Mouse (Mus musculus) layer of hippocampus, adult 6 months (tissue): ENCODE measurements around the gene Stat5b. TPM values are rescaled to one million over a fixed set of nuclear protein-coding genes. Genes with fewer than 3 reads are reported as not detected.

Experiments used
- long read RNA-seq, 2 experiments: library from polyadenylated mRNA; unstranded; transcript quantifications; one replicate each; pipeline ENCODE4 v2.0.0; 2019 to 2020
- polyA plus RNA-seq: library from polyadenylated mRNA; unstranded; fragments of <200 nt; fragmentation: Nextera tagmentation; gene quantifications from 2 replicates; pipeline ENCODE4 v1.2.3, GENCODE M21; 2021

Gene Stat5b
- 3.4 and 3.5 TPM in 2 replicates for polyA plus RNA-seq
- long read RNA-seq, experiment 1, full-length matches to known transcripts = 1 of 4 reads
- long read RNA-seq, experiment 1, partial matches to known transcripts = 0 of 4 reads
- long read RNA-seq, experiment 1, other reads (novel, unspliced or antisense) = 3 of 4 reads
- long read RNA-seq, experiment 2, full-length matches to known transcripts = 20 of 34 reads
- long read RNA-seq, experiment 2, partial matches to known transcripts = 3 of 34 reads
- long read RNA-seq, experiment 2, other reads (novel, unspliced or antisense) = 11 of 34 reads

DNA sequence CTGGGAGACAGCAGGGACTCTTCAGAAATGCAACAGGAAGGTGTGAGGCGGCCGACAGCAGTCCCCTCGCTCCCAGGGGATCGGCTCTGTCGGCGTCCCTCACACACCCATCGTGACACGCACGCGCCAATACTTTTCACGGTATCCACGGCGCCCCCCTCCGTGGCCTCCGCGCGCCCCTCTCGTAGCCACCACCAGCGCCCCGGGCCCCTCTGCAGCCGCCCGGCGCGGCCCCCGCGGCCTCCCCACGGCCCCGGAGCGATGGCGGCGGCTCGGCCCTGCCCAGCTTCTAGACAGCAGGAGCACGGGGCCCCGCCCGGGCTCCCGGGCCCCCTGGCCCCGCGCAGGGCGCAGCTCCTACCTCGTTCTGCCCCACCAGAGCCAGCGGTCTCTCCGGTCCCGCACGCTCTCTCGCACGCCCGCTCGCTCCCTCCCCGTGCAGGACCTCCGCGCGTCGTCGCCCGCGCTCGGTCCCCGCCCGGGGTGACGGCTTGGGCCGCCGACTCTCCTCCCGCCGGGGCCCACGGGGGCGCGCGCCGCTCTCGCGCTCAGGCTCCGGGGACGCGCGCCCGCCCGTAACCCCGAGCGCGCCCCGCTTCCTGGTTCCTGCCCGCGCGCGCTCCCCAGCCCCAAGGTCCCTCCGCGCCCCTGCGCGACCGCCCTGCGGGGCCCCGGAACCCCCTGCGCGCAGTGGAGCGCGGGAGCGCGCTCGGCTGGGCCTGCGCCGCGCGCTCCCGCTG lies at the start of gene Stat5b:
Stat5b (minus strand) TSS at position 687 of the 740 bp plus-strand sequence.

GRCm38 (mm10) chr11:100858935-100859578 lies 8.5 kb upstream of the Stat5b start, which contains the start of gene Stat5a:
Gene Stat5a, plus strand, starts transcription at chr11:100859351.

GRCm38 (mm10) chr11:100770646-100771408 lies 79.7 kb downstream of the Stat5b start, which contains the start of gene Ghdc:
Gene Ghdc, minus strand, starts transcription at chr11:100770957.

GRCm38 (mm10) chr11:100762831-100763230 lies 87.7 kb downstream of the Stat5b start, which contains the start of gene Hcrt:
Gene Hcrt, minus strand, starts transcription at chr11:100762931.

DNA sequence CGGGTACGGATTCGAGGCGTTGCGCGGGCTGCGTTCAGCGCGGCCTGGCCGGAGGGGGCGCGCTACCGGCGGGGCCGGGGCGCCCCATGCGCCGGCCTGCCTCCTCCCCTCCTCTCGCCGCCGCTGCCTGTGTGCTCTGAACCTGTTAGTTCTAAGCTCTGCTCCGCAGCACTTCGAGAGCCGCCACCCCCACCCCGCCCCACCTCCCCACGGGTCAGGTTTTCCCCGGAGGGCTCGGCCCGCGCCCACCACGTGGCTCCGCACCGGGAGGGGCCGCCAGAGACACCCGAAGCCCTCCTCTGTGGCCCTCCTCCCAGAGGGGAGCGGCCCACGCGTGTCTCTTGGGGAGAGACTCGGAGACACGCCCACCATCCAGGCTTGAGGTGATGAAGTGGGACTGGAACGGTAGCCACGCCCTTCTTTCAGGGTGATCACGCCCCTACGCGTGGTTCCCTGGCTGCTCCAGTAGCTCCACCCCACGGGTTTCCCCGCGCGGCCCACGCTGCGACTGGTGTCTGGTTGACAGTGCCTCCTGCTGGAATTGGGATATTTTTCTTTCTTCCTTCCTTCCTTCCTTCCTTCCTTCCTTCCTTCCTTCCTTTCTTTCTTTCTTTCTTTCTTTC lies 90.8 kb downstream of the Stat5b start, which contains the start of gene Kcnh4:
Kcnh4 (minus strand) TSS at position 332 of the 623 bp plus-strand sequence.

DNA sequence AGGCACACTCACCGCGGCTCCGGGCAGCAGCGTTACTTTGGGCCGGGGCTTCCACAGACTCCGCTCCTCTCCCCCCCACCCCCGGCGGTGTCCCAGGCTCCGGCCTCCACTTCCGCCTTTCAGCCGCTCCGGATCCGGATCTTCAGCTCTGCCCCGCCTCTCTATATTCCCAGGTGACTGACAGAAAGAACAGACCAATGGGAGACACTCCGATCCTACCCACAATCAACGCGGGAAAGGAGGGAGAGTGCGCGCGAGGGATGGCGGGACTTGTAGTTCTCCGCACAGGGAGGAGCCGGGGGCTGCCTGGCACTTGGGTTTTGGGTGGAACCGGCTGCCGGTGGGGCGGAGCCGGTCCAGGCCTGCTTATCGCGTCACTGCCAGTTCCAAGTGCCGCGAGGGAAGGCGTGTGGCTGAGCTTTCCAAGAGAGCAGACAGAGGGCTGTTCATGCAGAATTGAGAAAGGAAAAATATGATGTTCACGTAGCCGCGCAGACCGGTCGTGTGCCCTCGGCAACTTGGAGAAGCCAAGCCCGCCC lies 112.4 kb downstream of the Stat5b start, which contains the start of gene Rab5c:
Rab5c (minus strand) TSS at position 150 of the 539 bp plus-strand sequence.

Other genes starting within 250 kb of the Stat5b start
- 15.1 and 15.8 TPM in 2 replicates for gene Nkiras2, start 231.5 kb downstream of the Stat5b start, polyA plus RNA-seq
- 80.2 and 86.1 TPM in 2 replicates for gene Dnajc7, start 230.6 kb downstream of the Stat5b start, polyA plus RNA-seq
- 0.10 and 0.11 TPM in 2 replicates for gene Zfp385c, start 158.3 kb downstream of the Stat5b start, polyA plus RNA-seq
- 0.87 and 1.2 TPM in 2 replicates for gene Dhx58, start 146.5 kb downstream of the Stat5b start, polyA plus RNA-seq
- gene Kat2a, start 138.3 kb downstream of the Stat5b start, polyA plus RNA-seq = 14.9 and 15.6 TPM in 2 replicates
- gene Hspb9, start 136.9 kb downstream of the Stat5b start, polyA plus RNA-seq = not detected in 2 replicates
- gene Rab5c, start 112.5 kb downstream of the Stat5b start, polyA plus RNA-seq = 37.1 and 48.7 TPM in 2 replicates
- 0.14 and 0.23 TPM in 2 replicates for gene Kcnh4, start 90.8 kb downstream of the Stat5b start, polyA plus RNA-seq
- not detected in 2 replicates for gene Hcrt, start 87.8 kb downstream of the Stat5b start, polyA plus RNA-seq
- 5.4 TPM in 2 replicates for gene Ghdc, start 79.8 kb downstream of the Stat5b start, polyA plus RNA-seq
- gene Stat5a, start 8.6 kb upstream of the Stat5b start, polyA plus RNA-seq = 1.3 and 1.7 TPM in 2 replicates
- 22.6 and 24.9 TPM in 2 replicates for gene Stat3, start 88.8 kb upstream of the Stat5b start, polyA plus RNA-seq
- gene Cavin1, start 120.2 kb upstream of the Stat5b start, polyA plus RNA-seq = 11.1 and 19.8 TPM in 2 replicates
- gene Atp6v0a1, start 158.7 kb upstream of the Stat5b start, polyA plus RNA-seq = 149 and 167 TPM in 2 replicates
- gene Naglu, start 219.3 kb upstream of the Stat5b start, polyA plus RNA-seq = 9.6 and 12.1 TPM in 2 replicates
- gene Hsd17b1, start 227.7 kb upstream of the Stat5b start, polyA plus RNA-seq = not detected in 2 replicates
- 35.8 and 36.1 TPM in 2 replicates for gene Coasy, start 231.8 kb upstream of the Stat5b start, polyA plus RNA-seq
- gene Mlx, start 236.6 kb upstream of the Stat5b start, polyA plus RNA-seq = 63.4 and 67.0 TPM in 2 replicates
- 5.3 and 6.0 TPM in 2 replicates for gene Psmc3ip, start 244.7 kb upstream of the Stat5b start, polyA plus RNA-seq